Mouse (Mus musculus) fibroblast of lung, adult 2 months (primary cell): ENCODE measurements around the gene Pfkp.
A peak's percentile ranks its signal among the peaks of the same experiment; 100 is the strongest.

Source experiments
- DNase-seq: peaks from one replicate; pipeline ENCODE4 v3.0.0-alpha.2; 2011; ENCODE audit warnings: low read depth

The Pfkp gene

GRCm38 (mm10) chr13:6648669-6649233 lies at the start of gene Pfkp:
Gene Pfkp, minus strand, starts transcription at chr13:6648777.
- DNase-seq = peak; percentile 48

- DNase-seq = no peak
These were observed 42.0 kb upstream of the Pfkp start for GRCm38 (mm10) chr13:6690607-6691006.

DNA sequence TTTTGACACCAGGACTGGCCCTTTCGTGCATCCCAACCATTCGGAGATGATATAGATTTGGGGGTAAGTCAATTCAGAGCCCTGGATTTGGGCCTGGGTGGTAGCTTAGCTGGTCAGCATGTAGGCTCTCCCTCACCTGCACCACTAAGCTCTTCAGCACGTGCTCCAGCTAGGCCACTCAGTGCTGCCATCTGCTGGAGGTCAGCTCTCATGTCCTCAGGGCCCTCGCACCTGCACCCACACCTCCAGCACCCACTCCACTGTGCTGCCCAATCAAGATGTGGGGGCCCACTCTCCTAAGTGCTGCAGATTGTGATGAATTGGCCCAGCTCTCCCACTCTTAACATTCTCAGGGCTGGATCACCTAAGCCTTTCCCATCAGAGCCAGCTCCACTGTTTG lies 41.4 kb upstream of the Pfkp start:
- no peak for DNase-seq

GRCm38 (mm10) chr13:6688790-6689433 lies 40.3 kb upstream of the Pfkp start:
- peak; percentile 55 for DNase-seq

GRCm38 (mm10) chr13:6666887-6667286 lies 18.3 kb upstream of the Pfkp start:
- DNase-seq = no peak

GRCm38 (mm10) chr13:6665506-6665905 lies 16.9 kb upstream of the Pfkp start:
- no peak for DNase-seq

DNA sequence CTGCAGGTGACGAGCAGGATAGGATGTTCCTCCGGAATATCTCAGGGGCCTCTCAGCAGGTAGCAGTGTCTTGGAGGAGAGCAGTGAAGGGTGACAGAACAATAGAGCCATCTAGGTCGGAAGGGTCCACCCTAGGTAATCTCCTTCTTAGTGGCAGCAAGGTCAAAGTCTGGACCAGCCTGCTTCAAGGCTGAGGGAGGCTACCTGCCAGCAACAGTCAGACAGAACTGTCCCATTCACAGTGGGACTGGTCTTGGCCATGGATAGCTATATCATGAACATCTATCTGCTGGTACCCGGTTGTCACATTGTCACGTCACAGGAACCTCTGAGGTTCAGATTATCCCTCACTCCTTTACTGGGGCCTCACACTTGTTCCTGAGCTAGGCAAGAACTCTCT lies 15.6 kb upstream of the Pfkp start:
- no peak for DNase-seq

DNA sequence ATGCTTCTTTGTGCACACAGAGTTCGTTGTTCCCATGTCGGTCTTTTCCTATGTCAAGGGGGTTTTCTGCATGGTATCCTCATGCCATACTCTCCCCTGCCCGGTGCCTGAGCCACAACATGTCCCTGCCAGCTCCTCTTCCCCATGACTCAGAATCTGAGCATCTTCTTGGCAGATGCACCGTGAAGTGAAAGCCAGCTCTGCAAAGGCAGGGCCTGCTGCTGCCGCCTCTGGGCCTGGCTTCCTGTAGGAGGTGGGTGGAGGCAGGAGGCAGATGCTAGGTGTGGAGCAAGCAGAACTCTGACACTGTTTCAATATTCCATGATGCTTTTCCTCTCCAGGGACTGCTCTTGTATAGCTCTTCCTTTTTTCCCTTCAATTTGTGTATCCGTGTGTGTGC lies 10.7 kb upstream of the Pfkp start:
- DNase-seq = no peak

DNA sequence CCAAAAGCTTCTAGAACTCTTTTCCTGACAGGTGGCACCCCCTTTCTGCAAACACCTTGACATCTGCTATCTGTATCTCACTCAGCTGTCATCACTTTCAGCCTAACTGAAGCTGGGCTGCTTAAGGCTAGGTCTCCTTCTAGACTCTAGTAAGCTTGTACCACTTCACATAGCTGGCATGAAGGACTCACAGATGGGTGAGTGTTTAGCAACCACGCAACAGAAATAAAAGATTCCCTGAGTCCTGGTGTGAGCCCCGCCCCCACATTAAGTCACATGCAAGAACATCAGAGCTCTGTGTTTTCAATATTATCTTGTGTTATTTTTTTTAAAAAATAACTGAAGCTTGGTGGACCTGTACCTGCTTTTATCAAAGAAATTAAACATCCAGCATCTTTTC lies 8.7 kb upstream of the Pfkp start:
- DNase-seq = no peak

DNA sequence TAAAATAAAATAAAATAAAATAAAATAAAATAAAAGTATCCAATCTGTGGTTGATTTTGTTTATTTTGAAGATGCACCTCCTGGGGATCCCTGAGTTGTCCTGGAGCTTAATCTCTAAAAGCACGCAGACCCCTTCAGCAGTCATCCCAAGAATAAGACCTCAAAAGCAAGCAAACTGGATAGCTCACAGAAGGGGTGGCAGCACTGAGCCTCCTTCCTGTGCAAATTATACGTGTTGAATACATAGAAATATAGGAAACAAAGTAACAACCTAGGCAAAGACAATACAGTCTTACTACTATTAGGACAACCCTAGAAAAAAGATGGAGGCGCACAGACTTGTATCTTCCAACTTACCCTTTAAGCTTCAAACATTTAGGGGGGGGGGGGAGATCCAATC lies 965 bp upstream of the Pfkp start:
- no peak for DNase-seq

DNA sequence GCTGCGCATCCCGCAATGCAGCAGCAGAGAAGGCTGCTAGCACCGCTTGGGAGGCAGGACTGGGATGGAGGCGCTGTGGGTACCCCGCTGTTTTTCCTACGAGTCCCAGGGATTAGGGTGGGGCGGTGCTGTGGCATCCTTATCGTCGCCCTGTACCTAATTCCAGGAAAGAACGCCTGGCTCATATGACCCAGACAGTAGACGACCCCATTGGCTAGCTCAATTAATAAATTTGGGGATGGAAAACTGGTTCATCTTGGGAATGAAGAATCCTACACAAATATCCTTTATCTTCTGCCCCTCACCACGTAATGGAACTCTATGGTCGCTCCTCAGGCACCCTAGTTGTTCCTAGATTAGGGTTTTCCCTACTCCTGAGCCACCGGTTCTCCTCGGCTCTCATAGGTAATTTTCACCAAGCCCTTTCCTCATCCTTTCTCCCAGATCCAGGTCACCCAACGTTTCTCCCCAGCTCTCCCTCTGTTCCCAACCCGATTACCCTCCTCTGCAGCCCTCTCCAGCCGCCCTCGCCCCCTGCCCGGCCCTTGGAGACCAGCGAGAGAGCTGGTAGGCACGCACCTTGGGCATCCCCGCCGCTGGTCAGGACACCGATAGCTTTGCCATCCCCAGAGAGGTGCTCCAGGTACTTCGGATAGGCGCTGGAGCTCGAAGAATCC lies 447 bp downstream of the Pfkp start:
- DNase-seq = no peak

GRCm38 (mm10) chr13:6647067-6647991 lies 1.2 kb downstream of the Pfkp start:
- no peak for DNase-seq

DNA sequence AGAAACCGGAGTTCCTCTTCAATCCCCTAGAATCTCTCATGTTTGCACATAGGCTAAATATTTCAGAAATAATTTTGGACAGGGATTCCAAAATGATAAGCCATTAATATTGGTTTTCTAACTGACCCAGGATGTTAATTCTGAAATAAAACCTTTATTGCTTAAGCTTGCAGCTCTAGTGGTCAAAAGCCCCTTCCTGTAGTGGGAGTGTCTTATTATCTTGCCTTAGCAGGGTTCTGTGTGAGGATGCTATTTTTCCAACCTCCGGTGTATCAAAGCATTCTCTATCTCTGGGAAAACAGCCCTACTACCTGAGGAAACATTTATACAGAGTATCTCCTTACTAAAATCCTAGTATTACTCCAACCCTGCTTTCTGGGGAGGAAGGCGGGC lies 1.9 kb downstream of the Pfkp start:
- DNase-seq = no peak

DNA sequence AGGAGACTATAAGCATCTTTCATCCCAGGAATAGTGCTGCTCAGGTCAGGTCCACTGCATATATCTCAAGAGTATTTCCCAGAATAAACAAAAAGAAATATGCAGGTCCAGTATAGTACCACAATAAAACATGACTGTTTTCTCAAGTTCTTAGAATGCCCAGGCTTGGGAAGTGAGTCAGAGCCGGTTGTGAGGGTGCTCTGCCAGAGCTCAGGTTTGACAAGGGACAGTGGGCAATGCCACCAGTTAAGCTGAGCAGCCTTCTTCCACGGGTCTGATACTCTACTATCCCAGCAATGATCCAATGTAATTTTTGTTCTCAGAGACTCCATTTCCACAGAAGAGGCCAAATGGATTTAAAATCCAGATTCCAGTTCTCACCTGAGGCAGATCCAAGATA lies 2.3 kb downstream of the Pfkp start:
- no peak for DNase-seq

DNA sequence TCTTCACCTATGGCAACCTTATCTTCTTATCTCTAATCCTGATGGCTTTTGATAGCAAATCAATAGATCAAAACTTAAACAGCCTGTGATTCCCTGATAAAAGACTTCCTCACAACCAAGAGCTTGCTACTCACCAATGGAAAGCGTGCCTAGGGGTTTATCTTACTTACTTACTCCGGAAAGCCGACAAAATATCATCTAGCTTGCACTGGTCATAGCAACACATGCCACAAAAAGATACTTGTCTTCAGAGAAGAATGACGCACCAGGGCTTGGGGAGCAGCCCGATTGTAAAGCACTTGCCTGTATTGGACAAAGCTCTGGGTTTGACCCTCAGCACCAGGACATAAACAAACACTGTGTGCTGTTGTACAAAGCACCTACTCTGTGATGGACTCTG lies 4.6 kb downstream of the Pfkp start:
- no peak for DNase-seq

GRCm38 (mm10) chr13:6643026-6643425 lies 5.6 kb downstream of the Pfkp start:
- DNase-seq = no peak

- DNase-seq = no peak
These were observed 6.1 kb downstream of the Pfkp start for GRCm38 (mm10) chr13:6642453-6642852.

GRCm38 (mm10) chr13:6641497-6641896 lies 7.1 kb downstream of the Pfkp start:
- no peak for DNase-seq

DNA sequence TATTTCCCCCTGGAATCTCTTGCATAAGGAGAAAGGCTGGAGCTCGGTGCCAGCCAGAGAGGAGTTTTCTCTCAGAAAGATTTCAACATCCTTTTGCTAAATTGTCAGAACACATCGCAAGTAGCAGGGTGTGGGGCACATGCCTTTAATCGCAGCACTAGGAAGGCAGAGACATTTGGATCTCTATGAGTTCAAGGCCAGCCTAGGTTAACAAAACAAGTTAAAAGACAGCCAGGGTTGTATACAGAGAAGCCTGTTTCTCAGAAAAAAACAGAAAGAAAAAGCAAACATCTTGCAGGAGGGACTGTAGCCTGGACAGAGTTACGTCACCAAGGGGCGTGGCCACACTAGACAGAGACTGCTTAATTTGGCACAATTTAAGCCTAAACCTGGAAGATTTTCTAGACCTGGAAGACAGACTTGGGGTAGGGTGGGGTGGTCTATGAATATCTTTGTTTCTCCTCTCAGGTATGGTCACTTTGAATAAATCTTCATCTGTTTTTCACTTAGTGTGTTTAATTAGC lies 9.0 kb downstream of the Pfkp start:
- no peak for DNase-seq

DNA sequence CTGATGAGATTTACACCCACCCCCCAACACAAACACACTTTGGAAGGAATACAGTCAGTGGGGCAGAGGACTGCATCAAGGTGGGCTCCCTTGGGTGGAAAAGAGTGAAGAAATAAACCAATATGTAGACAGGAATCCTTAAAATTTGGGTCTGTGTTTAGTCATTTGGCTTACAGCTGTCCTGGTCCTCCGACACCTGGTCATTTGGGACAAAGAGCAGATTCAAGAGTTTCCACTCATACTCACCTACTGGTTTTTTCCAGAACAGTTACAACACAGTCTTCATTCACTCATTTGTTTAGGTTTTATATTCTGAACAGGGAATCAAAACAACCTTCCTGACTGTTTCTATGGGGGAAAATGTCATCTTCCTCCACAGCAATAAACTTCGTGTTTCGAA lies 9.6 kb downstream of the Pfkp start:
- DNase-seq = no peak

DNA sequence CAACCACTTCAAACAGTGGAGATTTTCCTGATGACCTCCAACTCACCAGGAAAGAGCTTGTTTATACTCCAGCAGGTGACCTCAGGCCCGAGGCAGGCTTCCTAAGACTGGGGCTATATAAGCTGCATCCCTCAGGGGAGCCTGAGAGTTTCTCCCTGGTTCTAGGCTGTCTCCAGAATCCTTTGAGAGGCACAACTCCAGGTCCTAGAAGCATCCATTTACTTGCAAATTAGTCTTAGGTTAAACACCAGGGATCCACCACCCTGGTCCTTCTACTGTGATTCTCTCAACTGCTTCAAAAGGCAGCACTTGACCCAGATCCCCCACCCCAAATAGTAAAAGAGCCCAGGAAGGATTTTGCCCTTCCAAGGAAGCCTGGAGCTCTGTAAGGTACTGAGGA lies 10.2 kb downstream of the Pfkp start:
- no peak for DNase-seq

- no peak for DNase-seq
These were observed 10.9 kb downstream of the Pfkp start for GRCm38 (mm10) chr13:6637534-6638124.
